In the genomic region with DNA sequence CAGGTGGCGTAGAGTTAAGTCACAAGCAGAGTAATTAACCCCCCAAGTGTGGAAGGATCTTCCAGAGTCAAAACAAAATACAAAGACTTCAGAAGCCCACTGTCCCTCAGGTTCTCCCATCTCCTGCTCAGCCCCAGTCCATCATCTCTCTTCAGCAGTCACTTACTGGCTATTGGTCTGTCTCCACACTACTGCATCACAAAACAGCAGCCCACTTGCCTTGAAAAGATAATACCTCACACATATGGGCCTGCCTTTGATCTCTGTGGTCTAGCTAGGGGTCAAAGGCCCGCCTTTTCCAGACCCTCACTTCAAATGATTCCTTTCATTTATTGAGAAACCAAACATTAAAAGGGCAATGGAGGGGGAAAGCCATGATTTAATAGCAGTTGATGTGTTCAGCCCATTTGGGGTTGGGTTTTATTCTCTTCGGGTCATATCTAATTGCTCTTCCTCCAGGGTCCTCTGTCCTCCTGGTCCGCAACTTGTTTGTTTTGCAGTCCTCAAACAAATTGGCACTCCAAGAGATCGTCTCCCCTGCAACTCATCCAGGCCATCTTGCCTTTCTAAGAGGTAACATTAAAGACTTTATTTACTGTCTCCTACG, we compare ENCODE assay signal across 10 mouse cellular contexts.
"Had no signal": no experiment of that assay in that cellular context is flagged by ENCODE, and none has a peak within 500 bp of the region (broad histone marks: within the 10 kb centered on the region; RNA-seq: fewer than 3 reads in every experiment).

No protein-coding gene starts in this region.

- H3K4me3 ChIP-seq: limb, embryonic 13.5 days; neural tube, embryonic 15.5 days had no signal

- H3K27ac ChIP-seq: limb, embryonic 13.5 days; liver, embryonic 14.5 days; neural tube, embryonic 15.5 days; stomach, postnatal 0 days had no signal

- H3K9me3 ChIP-seq: limb, embryonic 13.5 days; neural tube, embryonic 15.5 days had no signal

- H3K36me3 ChIP-seq: limb, embryonic 13.5 days; neural tube, embryonic 15.5 days had no signal

- H3K4me2 ChIP-seq: limb, embryonic 13.5 days; neural tube, embryonic 15.5 days had no signal

- DNase-seq: kidney, postnatal 25 days; layer of hippocampus, adult 9-11 months; layer of hippocampus, postnatal 36 days; lung, adult 18-20 months; midbrain, embryonic 14.5 days had no signal

- H3K27me3 ChIP-seq: limb, embryonic 13.5 days; neural tube, embryonic 15.5 days had no signal

- ATAC-seq: intestine, embryonic 16.5 days had no signal

- H3K9ac ChIP-seq: limb, embryonic 13.5 days; liver, embryonic 14.5 days; neural tube, embryonic 15.5 days had no signal

- H3K4me1 ChIP-seq: limb, embryonic 13.5 days; neural tube, embryonic 15.5 days had no signal
